Mouse (Mus musculus) lung, postnatal 36 days (tissue): Measurements from ENCODE around the gene Tnfaip2.

ENCODE experiments used
- DNase-seq: peaks from one replicate; pipeline ENCODE4 v3.0.0; 2022; ENCODE audit warnings: mixed read lengths

Gene Tnfaip2

DNA sequence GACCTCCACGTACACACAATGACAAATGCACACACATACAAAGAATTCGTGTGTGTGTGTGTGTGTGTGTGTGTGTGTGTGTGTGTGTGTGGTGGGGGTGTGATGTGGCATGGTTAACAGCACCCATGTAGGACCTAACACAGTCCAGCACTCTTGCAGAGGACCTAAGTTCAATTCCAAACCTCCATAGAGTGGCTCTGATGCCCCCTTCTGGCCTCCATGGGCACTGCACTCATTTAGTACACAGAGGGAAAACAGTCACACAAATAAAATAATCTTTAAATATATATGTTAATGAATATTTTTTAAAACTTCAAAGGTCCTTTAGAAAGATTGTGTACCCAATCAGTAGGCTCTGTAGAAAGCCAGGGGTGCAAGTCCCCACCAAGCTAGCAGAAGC is 37.6 kb downstream of the Tnfaip2 start:
- peak; percentile 44 for DNase-seq

- DNase-seq, result no peak
Observed at GRCm38 (mm10) chr12:111485046-111485651, 42.9 kb downstream of the Tnfaip2 start.

DNA sequence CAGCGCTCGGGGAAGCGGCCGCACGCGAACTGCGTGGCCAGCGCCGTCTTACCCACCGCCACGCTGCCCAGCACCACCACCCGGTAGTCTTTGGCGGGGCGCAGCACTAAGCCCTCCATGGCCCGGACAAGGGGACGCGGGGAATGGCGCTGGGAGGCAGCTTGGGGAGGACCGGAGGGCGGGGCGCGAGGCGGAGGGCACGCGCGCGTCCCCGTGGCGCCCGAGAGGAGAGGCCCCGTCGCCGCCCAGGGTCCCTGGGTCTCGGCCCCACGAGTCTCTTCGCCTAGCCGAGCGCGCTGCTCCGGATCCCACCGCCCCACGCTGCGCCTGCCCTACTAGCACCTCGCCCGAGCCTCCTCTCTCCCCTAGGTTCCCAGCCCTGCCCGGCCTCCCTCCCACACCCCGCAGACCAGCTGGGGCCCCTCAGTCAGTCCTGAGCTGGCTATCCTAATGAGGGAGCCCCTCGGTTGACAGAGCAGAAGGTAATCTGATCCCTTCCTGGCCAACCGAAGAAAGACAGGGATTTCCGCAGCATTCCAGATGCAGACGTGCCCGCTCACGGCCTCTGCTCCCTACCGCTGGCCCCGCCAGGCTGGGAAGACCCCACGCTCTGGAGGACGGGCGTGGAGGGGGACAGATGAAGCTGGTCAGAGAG is 43.5 kb downstream of the Tnfaip2 start, which contains the start of gene Gm266:
TSS of gene Gm266 (minus strand) at position 172 of the 655 bp plus-strand sequence.
- DNase-seq, result no peak

DNA sequence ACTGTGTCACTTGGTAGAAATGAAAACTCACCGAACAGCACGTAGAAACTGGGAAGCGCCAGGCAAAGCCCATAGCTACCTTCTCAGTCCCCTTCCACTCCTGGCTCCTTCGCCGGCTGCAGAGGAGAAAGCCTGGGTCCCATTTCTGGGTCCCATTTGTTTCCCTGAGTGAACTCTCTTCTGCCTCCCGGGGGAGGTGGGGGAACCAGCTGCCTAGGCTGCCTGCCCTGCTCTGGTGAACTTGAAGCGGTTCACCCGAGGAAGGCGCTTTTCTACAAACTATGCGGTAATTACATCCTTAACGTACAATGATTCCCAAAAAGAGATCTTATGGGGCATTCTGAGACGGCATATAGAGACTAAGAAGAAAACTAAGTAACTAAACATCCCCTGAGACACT is 44.2 kb downstream of the Tnfaip2 start:
- DNase-seq, result no peak

- DNase-seq, result no peak
Observed at GRCm38 (mm10) chr12:111489261-111489865, 47.1 kb downstream of the Tnfaip2 start.

GRCm38 (mm10) chr12:111494931-111495330 is 52.7 kb downstream of the Tnfaip2 start:
- DNase-seq, result no peak

GRCm38 (mm10) chr12:111497076-111497475 is 54.8 kb downstream of the Tnfaip2 start:
- peak; percentile 12 for DNase-seq

DNA sequence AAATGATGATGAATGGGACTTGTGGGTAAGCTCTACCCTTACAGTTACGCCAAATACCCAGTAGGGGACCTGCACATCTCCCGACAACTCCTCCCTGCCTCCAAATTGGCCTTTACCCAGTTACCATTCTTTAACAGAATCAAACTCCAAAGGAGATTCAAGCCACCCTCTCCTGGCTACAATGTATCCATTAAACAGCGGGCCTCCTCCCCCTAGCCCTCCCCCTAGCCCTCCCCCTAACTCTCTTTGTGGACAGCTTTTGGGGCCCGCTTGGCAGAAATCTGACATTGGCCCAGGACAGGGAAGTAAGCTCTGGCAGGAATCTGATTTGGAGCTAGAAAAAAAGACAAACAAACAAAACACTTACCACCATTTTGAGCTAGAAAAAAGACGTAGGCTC is 57.3 kb downstream of the Tnfaip2 start:
- DNase-seq, result no peak

- no peak for DNase-seq
Observed at GRCm38 (mm10) chr12:111500725-111501124, 58.5 kb downstream of the Tnfaip2 start.

DNA sequence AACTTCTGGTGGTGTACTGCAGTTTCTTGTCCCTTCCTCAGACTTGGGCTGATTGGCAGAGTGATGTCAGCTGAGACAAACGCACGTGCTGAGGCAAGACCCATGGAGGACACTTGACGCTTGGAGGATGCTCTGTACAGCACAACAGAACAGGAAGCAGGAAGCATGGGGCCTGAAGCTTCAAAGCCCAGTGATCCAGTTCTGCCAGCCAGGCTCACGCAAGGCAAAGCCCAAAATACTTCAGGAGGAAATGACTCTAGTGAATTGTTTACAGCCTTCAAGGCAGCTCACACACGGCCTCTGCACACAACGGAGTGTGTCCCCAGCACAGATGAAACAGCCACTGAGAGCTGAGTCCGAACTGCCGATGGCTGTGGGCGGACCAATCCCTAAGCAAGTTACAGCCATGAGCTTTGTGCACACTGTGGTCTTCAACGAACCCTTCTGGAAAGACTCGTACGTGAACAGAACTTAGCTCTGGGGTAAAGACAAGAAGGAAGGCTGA is 60.8 kb downstream of the Tnfaip2 start:
- no peak for DNase-seq

DNA sequence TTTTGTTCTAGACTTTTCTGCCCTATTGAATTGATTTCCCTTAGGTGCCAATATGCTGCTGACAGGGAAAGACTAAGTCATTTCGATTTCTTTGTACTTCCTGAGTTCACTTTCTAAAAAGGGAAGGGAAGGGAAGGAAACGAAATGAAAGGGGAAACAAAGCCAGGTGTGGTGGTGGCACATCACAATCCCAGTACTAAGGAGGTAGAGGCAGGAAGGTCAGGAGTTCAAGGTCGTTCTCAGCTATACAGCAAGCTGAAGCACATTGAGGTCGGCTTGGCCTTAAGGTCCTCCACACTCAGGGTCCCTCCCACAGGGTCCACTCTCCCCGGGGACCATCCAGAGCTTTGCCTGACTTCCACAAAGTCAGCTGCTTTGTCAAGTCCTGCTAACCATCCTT is 61.3 kb downstream of the Tnfaip2 start:
- no peak for DNase-seq
